Mouse (Mus musculus) granulocyte monocyte progenitor cell, adult 5-6 weeks (primary cell): Measurements from ENCODE around the gene Nrg3. TPM values are rescaled to one million over a fixed set of nuclear protein-coding genes. Genes with fewer than 3 reads are reported as not detected.

Source experiments
- ATAC-seq: replicated peaks from 2 replicates; pipeline ENCODE4 v1.8.0; 2016; ENCODE audit warnings: mild to moderate bottlenecking, moderate TSS enrichment, inconsistent platforms; ENCODE audit not compliant: poor library complexity, severe bottlenecking
- total RNA-seq, 2 experiments: library from RNA; stranded (forward) in 1 of 2; stranded (reverse) in 1 of 2; fragments of 200-712, 200-1000 nt in 1 of 2; fragments of >200 nt in 1 of 2; fragmentation: Nextera tagmentation in 1 of 2; gene quantifications; 2 replicates each; pipeline ENCODE4 v1.2.3; 2014 to 2017

The Nrg3 gene
- total RNA-seq, 2 experiments from 2014 or later = not detected

DNA sequence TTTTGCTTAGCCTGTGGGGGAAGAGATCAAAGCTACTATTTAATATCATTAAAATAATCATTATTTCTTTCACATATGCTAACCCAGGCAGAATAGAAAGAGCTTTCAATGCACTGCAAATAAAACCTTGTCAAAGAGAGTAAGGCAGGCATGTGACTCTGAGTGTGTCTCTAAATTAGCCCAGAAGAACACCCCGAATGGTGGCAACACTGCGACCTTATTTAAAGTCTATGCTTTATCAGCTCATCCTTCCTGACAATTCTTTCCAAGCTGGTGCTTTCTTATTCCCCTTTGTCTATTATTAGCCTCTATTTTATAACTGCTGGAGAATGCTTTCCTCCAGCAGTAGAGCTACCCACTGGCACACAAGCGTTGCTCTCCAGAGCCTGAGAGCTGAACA is 475.0 kb downstream of the Nrg3 start:
- no peak for ATAC-seq

DNA sequence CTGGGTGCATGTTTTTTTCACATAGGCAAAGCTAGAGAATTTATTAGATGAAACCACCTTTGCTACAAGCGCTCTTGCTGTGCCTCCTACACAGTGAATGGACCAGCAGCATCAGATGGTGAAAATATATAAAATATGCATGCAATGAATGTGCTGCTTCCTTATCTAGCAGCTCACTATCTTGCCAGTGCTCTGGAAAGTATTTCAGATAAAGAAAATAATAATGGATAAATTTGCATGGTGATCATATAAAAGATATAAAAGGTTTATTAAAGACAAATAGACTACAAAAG is 480.4 kb downstream of the Nrg3 start:
- ATAC-seq = no peak

DNA sequence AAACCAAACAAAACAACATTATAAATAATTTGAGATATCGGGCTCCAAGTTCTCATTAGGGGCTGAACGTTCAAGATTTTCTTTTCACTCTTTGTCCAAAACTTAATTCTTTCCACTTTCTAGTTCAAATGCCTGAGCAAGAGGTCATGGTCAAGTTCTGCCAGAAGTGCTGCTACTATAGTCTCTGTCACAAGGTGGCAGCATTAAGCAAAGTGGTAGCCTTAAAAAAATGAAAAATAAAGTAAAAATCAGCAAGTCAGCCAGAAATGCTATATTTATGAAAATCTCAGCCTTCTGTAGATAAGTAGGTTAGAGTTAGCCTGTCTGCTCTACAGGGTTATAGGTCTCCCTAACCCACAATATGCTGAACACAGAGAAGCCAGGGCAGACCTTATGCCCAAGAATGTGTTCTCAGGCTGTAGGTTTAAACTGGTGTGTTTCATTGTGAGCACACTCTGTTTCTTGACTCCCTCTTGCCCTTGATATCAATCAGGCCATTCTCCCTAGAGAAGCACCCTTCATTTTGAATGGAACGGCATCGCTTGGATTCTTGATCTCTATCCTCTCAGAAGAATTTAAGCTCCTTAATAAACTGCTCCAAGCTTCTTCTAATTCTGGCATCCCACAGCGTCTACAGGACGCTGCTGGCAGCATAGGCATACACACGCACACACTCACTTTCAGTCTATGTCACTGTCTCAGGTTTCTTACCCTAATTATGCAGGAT is 480.9 kb downstream of the Nrg3 start:
- ATAC-seq = no peak

DNA sequence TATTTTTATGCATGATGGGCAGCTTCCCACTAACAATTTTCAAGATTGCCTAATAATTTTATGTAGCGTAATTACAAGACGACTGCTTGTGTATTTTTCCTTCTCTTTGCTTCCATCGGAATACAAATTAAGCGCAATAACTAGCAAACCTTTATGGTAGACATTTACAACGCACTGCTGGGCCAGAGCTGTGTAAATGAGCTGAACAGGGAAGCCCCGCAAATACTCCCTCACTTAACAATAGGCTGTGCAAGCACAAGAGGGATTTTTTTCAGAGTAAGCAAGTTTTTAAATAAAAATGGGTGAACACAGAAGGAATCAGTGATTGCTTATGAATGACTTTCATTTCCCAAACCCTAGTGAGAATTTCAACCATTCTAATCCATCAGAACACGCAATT is 513.5 kb downstream of the Nrg3 start:
- ATAC-seq = no peak

DNA sequence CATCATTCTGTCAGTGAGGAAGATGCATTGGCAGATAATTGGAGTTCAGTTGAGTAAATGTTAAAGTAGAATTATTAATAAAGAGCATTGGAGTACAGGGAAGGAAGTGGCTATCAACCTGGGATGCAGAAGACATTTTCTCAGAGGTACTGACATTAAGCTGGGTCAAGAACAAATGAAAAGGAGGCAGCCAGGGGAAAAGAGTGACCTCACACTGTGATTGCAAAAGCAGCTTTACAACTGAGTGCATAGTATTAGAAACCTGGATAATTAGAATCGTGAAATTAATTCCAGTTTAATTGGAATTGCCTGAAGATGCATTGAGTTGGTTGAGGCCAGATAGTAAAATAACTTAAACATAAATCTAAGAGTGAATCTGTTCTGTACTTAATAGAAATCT is 535.4 kb downstream of the Nrg3 start:
- ATAC-seq = no peak

DNA sequence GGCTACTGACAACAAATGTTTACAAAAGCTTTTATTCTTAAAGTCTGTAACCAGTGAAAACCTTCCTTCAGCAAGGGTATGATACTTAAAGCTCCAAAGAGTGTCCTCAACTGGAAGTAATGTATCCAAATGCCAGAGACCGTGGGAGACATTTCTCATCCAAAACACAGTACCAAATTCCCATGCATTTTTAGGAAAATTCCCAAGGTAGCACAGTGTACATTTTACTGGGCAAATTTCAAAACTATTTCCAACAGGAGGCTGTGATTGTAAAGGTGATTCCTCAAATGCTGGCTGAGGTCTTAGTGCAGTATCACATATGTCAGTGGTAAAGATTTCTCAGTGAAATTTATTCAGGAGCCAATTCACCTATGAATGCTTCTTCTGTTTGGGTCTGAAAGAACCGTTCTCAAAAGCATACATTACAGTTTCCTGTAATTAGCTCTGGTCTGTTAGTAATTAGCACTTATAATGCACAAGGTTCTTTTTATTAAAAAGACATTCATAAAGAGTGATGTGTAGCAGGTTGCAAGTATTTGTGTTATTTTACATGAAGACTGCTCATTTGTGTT is 536.3 kb downstream of the Nrg3 start:
- ATAC-seq = no peak

DNA sequence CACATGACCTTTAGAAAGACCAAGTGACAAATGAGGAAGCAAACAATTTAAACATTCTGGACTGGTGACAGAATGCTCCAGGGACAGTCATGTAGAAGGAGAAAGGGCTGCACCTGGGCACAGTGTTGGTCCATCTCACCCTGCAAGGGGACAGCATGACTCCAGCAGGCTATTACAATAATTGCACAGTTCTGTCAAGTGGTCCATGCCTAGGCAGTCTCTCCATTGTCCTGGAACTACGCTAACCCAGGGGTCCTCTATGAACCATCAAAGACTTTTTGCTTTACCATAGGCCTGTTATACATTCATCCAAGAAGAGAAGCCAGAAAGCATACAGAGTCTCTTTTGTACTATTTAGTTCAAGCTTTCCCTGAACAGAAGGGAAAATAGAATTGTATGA is 549.2 kb downstream of the Nrg3 start:
- no peak for ATAC-seq

DNA sequence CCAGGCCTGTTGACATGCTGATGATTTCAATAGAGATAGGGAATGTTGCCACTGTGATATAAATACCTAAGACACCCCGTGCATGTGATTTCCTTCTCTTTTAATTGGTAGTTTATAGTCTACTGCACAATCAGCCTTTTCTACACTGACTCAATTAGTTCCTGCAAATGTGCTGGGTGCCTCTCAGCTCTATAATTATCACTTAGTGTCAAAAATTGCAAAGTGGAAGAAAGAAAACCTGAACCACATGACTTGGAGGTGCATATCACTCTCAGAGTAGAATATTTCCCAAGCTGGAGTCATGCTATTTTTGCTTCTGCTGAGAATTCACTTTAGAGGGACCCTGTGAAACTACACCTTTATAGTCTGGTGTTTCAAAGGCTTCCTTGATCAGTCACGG is 552.1 kb downstream of the Nrg3 start:
- no peak for ATAC-seq

DNA sequence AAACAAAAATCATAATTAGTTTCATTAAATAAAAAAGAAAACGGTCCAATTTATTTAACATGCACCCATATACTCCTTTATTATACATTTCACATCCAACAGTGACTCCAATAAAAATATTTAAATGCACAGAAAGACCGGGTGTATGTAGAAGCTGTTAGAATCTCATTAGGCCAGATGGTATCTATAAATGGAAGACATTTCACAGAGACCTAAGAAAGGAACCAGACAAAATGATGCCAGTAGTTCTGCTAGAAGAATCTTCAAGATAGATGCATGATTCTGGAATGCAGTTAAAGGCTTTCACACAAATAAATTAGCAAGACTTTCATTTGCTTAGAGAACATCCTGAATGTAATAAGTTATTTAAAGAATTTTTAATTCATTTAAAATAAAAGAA is 602.3 kb downstream of the Nrg3 start:
- no peak for ATAC-seq

DNA sequence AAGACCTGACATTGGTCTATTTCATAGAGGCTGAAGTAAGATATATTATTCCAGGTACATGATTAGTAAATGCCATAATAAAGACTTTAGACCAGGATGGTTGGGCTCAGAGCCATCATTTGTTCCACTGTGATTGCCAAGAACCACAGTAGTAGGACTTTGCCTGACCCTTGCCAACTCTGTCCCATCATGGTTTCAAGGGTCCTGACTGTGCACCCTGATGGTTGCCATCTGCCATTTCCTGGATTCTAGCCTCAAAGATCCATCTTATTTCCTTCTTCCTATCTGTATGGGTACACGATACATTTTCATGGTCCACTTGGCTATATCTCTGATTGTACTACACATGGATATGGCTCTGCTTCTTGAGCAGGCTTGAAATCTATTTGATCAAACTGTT is 625.3 kb downstream of the Nrg3 start:
- no peak for ATAC-seq

DNA sequence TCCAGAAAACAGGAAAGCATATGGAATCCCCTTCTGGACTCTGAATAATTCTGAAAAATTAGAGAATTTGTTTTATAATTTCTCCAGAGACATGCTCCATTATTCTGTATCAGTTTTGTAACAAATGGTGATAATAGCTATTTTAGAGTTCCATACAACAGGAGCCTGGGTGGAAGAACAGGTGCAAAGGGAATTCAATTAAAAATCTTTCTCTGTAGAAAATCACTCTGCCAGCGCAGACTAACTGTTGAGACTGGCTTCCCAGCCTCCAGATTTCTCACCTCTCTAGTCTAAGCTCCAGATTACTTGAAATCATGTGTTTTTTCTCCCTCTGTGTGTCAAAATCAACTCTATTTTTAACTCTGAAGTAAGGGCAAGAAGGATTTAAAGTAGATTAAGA is 625.8 kb downstream of the Nrg3 start:
- ATAC-seq = no peak

DNA sequence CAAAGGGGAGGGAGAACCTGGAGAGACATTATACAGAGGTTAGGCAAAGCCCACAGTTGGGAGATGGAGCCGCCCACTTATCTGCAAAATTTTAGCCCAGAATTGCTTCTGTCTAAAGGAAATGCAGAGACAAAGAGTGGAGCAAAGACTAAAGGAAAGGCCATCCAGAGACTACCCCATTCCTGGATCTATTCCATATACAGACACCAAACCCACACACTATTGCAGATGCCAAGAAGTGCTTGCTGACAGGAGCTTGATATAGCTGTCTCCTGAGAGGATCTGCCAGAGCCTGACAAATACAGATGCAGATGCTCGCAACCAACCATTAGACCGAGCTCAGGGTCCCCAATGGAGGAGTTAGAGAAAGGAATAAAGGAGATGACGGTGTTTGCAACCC is 637.9 kb downstream of the Nrg3 start:
- ATAC-seq = no peak

DNA sequence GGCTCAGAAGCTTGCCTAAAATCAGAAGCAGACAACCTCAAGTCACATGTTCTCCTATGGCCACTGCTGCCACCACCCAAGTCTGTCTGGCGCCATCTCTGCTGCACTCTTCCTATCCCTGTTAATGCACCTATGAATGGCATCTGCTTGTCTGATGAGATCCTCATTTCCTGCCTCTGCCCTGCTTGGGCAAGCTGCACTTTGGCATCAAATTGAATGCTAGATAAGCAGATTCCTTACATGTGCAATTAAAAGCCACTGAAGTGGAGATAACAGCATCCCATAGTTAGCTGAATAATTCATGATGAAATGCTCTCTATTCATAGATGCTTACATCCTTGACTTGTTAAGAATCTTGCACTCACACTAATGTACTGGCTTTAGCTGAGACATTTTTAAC is 648.0 kb downstream of the Nrg3 start:
- ATAC-seq = no peak

DNA sequence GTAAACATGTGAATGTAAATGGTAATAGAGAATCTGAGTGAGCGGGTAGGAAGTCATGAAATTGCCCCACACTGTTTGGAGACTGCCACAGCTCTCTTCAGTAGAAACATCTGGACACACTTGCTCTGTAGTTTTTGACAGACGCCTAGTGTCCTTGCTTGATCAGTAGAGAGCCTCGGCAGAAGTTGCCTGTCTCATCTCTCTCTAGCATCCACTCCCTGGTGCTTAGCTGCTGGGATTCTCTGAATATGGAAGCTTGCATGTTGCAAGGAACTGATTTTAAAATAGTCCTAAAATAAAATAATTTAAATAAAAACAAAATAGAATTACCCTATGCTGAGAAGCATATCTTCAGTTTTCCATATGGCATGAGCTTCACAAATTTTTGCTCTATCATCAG is 675.9 kb downstream of the Nrg3 start:
- no peak for ATAC-seq

DNA sequence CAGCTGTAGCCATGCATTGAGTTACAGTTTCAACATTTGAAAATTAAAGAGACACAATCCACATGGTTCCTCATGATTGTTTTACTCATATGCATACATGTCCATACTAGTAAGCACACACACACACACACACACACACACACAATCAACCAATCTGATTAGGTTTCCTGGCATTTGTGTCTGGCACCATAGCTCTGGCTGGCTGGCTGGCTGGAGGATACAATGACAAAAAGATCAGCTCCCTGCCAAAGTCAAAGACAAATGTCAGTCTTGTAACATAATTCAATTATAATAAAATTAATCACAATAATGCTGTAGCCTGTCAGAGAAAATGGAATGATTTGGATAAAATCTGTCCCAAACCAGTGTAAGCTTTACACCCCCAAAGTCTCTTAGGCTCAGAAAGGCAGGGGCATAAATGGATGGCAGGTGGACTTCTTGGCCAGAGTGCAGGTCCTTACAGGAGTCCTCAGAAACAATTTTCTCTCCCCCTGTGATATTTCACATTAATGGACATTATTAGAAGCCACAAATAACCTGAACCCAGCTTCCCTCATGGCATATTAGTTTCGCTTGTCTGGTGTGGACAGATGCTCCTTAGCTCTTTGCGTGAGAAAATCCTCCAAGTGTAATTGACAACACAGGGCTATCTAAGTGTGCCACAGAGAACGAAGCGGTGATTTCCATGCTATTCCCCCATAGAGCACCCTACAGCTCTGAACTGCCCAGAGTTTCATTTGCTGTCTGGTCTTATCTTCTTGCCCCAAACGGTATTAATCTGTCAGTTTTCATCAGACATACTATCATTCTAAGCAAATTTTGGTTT is 697.4 kb downstream of the Nrg3 start:
- no peak for ATAC-seq

DNA sequence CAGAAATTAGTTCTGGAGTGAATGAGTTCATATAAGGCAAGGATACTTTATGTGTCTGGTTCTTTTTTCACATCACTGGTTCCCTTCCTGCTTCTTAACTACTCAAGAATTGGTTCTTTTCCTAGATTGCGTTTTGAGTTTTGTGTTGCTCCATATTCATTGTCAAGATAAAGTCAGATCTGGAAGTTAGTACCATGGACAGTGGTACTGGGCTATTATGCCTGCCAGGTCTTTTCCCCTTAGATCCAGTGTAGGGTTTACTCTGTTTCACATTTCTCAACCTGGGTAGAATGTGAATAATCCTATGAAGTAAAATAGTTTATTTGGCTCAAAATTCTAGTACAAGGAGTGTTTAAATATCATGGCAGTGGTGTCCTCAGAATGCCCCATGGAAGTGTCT is 698.1 kb downstream of the Nrg3 start:
- ATAC-seq = no peak

DNA sequence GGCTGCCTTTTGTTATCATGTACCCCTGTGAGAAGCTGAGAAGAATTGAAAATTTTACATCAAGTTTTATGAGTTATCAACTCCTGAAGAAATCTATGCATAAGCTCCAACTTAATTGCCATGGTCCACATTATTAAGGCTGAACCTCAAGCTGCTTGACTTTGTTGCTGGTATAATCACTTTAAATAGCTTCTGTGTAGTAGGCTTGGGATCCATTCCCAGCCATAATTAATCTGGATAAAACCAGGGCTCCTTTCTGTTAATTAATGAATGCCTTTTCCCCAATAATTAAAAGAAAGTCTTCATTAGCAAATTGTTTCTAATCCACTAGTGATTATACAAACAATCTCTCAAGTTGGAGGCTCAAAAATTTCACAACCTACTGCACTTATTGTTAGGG is 742.4 kb downstream of the Nrg3 start:
- ATAC-seq = no peak

DNA sequence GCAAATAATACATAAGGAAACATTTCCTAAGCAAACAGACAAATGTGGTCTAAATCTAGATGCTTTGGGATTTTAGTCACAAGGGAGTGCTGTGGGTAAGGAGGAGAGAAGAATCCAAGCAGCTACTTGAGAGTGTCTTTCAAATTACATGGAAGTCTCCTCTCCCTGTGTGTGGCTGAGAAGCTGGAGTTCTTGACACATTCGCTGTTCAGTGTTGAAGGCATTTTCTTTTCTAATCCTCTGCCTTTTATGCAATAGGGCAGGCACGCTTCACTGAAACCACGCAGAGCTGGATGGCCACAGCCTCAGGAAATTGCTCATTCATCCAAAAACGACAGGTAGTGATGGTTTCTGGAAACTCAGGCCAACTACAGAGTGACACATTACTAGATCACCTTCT is 769.0 kb downstream of the Nrg3 start:
- no peak for ATAC-seq

DNA sequence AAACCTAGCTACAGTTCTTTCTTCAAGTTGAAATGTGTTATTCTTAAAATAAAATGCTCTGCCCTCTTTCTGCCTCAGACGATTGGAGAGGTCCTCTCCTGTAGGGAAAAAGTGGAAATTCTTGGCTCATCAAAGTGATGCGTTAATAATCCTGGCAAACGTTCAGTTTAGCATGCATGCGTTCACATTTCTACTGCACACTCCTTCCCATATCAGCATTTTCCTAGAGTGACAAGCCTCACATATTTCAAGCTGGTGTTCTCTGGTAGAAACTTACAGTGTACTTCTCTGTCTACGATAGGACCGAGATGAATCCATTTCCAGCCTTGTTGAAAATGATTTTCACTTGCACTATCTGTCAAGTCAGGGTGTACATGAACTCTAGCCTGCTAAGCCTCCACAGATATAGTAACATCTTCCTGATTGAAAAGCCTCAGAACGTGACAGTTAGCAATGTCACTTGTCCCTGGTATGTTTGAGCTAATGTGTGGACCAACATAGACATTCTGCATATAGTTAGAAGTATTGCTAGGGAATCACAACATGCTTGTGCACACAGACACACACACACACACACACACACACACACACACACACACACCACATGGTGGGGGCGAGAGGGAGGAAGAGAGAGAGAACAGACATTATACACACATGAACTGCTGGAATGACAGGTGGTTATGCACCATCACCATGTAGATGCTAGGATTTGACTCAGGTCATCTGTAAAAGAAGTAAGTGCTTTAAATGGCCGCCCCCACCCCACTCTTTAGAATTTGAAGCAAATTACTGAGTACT is 770.1 kb downstream of the Nrg3 start:
- no peak for ATAC-seq

DNA sequence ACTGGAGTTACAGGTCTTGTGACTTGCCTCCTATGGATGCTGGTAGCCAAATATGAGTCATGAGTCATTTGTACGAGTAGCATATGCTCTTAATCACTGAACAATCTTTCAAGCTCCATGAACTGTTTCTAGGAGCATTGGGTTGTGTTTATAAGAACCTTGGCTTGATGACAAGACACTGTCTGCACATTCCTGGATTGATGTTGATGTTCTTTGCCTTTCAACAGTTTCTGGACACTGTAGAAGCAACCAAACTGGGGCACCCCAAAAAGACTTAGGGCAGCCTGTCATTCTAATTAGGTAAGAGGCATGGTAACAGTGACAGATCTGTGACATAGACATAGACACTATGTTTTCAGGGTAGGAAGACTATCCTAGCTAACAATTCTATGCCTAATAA is 771.5 kb downstream of the Nrg3 start:
- ATAC-seq = no peak

DNA sequence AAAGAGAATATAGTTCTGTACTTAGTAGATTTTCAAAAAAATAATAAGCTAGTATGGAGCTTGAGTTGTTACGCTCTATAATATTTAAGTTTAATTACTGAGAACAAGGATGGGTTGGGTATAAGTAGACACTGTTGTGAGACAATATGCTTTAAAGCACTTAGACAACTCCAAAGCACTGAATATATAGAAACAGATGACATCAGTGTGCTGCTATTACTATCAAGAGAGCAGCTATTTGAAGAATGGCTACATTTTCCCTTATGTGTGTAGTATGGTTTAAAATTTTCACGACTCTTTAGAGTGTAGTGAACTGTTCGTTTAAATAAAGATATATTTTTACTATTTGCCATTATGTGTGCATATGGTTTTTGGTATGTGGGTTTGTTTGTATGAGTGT is 771.9 kb downstream of the Nrg3 start:
- ATAC-seq = no peak
